Mouse (Mus musculus): ENCODE results near the gene Dnal1. TPM values are rescaled to one million over a fixed set of nuclear protein-coding genes. Genes with fewer than 3 reads are reported as not detected.

The Dnal1 gene
- polyA plus RNA-seq, 1 experiment from 2014 or later, result 3.1 TPM

- no peaks in the 10 kb centered on the region for H3K9me3 ChIP-seq (ENCODE audit: low read length)
- peaks cover 50% of the 10 kb centered on the region for H3K4me1 ChIP-seq (ENCODE audit: insufficient read depth, low read depth, low read length)
- peak overlapping the region; percentile 3; the same call in 1 of the 2 replicates for H3K9ac ChIP-seq (replicated peaks; ENCODE audit: low read depth)
- ATAC-seq, result no peak
- TF ChIP-seq EP300 (IDR thresholded peaks at IDR 0.05) (no peak), CTCF (IDR thresholded peaks at IDR 0.05) (no peak)
- H3K4me2 ChIP-seq (replicated peaks; ENCODE audit: low read depth, low read length), result peak overlapping the region; percentile 50; the same call in 1 of the 2 replicates
- no peak overlapping the region for H3K4me3 ChIP-seq (ENCODE audit: low read depth, low read length)
- WGBS, result 76% methylated on average over 13 of the region's 13 CpGs
- DNase-seq (ENCODE audit: low spot score), result no peak
- H3K36me3 ChIP-seq (ENCODE audit: insufficient read depth, low read length), result peaks cover 26% of the 10 kb centered on the region
- H3K27ac ChIP-seq (ENCODE audit: low read length), result peak overlapping the region; percentile 89
- H3K27me3 ChIP-seq (replicated peaks; ENCODE audit: insufficient read depth, low read length), result no peaks in the 10 kb centered on the region
Observed at GRCm38 (mm10) chr12:84173309-84173915, 59.2 kb downstream of the Dnal1 start.

- H3K27ac ChIP-seq (ENCODE audit: low read length), result peak overlapping the region; percentile 89
- DNase-seq (ENCODE audit: low spot score) (peak; percentile 79), ATAC-seq (peak; percentile 5)
- 31% methylated on average over 9 of the region's 9 CpGs for WGBS
- peaks cover 26% of the 10 kb centered on the region for H3K36me3 ChIP-seq (ENCODE audit: insufficient read depth, low read length)
- no peaks in the 10 kb centered on the region for H3K27me3 ChIP-seq (replicated peaks; ENCODE audit: insufficient read depth, low read length)
- H3K9ac ChIP-seq (replicated peaks; ENCODE audit: low read depth), result peak overlapping the region; percentile 3; the same call in 1 of the 2 replicates
- TF ChIP-seq EP300 (IDR thresholded peaks at IDR 0.05), result no peak
- TF ChIP-seq CTCF (IDR thresholded peaks at IDR 0.05), result no peak
- peak overlapping the region; percentile 50 for H3K4me2 ChIP-seq (replicated peaks; ENCODE audit: low read depth, low read length)
- H3K4me1 ChIP-seq (ENCODE audit: insufficient read depth, low read depth, low read length), result peaks cover 59% of the 10 kb centered on the region
- H3K9me3 ChIP-seq (ENCODE audit: low read length), result no peaks in the 10 kb centered on the region
- no peak overlapping the region; the same call in 1 of the 2 replicates for H3K4me3 ChIP-seq (ENCODE audit: low read depth, low read length)
Observed at GRCm38 (mm10) chr12:84174190-84174811, 60.1 kb downstream of the Dnal1 start.

DNA sequence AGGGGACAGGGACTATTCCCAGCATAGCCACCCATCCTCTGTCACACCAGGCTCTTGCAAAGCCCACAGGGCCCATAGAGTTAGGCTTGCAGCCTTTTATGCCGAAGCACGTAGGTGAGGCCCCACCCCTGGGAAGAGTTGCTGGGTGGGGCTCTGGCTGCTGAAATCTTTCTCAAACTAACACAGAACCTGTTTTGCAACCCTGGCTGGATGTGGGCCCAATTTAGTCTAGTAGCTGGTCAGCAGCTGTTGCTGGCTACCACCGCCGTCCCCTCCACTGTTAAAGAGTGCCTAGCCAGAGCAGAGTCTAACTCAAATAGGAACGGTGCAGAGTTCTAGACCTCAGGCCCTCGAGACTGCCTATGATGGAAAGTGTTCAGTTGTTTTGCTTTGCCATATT lies 60.7 kb downstream of the Dnal1 start:
- Histone ChIP-seq H3K27me3 (replicated peaks; ENCODE audit: insufficient read depth, low read length) (no peaks in the 10 kb centered on the region), H3K27ac (ENCODE audit: low read length) (peak overlapping the region; percentile 89), H3K9ac (replicated peaks; ENCODE audit: low read depth) (peak overlapping the region; percentile 3; the same call in 1 of the 2 replicates), H3K4me3 (ENCODE audit: low read depth, low read length) (no peak overlapping the region; the same call in 1 of the 2 replicates), H3K36me3 (ENCODE audit: insufficient read depth, low read length) (peaks cover 26% of the 10 kb centered on the region), H3K9me3 (ENCODE audit: low read length) (no peaks in the 10 kb centered on the region), H3K4me1 (ENCODE audit: insufficient read depth, low read depth, low read length) (peaks cover 64% of the 10 kb centered on the region), H3K4me2 (replicated peaks; ENCODE audit: low read depth, low read length) (peak overlapping the region; percentile 50)
- TF ChIP-seq EP300 (IDR thresholded peaks at IDR 0.05) (peak; percentile 71), CTCF (IDR thresholded peaks at IDR 0.05) (no peak)
- DNase-seq (ENCODE audit: low spot score) (peak; percentile 96), ATAC-seq (peak; percentile 72)
- WGBS, result 35% methylated on average over 6 of the region's 6 CpGs

GRCm38 (mm10) chr12:84175659-84176061 lies 61.5 kb downstream of the Dnal1 start:
- no peaks in the 10 kb centered on the region for H3K27me3 ChIP-seq (replicated peaks; ENCODE audit: insufficient read depth, low read length)
- peak overlapping the region; percentile 89 for H3K27ac ChIP-seq (ENCODE audit: low read length)
- WGBS, result under 1% methylated on average over 20 of the region's 20 CpGs
- peaks cover 26% of the 10 kb centered on the region for H3K36me3 ChIP-seq (ENCODE audit: insufficient read depth, low read length)
- H3K4me1 ChIP-seq (ENCODE audit: insufficient read depth, low read depth, low read length), result peaks cover 72% of the 10 kb centered on the region
- H3K4me3 ChIP-seq (ENCODE audit: low read depth, low read length), result peak overlapping the region; percentile 10
- no peak overlapping the region for H3K9ac ChIP-seq (replicated peaks; ENCODE audit: low read depth)
- no peaks in the 10 kb centered on the region for H3K9me3 ChIP-seq (ENCODE audit: low read length)
- peak overlapping the region; percentile 50 for H3K4me2 ChIP-seq (replicated peaks; ENCODE audit: low read depth, low read length)
- DNase-seq (ENCODE audit: low spot score) (peak; percentile 96), ATAC-seq (peak; percentile 84)
- peak; percentile 80 for TF ChIP-seq EP300 (IDR thresholded peaks at IDR 0.05)
- TF ChIP-seq CTCF (IDR thresholded peaks at IDR 0.05), result peak; percentile 46

- DNase-seq (ENCODE audit: low spot score) (peak; percentile 67), ATAC-seq (no peak)
- Histone ChIP-seq H3K27ac (ENCODE audit: low read length) (peak overlapping the region; percentile 89), H3K36me3 (ENCODE audit: insufficient read depth, low read length) (peaks cover 22% of the 10 kb centered on the region), H3K9me3 (ENCODE audit: low read length) (no peaks in the 10 kb centered on the region), H3K4me1 (ENCODE audit: insufficient read depth, low read depth, low read length) (peaks cover 78% of the 10 kb centered on the region), H3K4me3 (ENCODE audit: low read depth, low read length) (peak overlapping the region; percentile 10), H3K27me3 (replicated peaks; ENCODE audit: insufficient read depth, low read length) (no peaks in the 10 kb centered on the region), H3K9ac (replicated peaks; ENCODE audit: low read depth) (no peak overlapping the region), H3K4me2 (replicated peaks; ENCODE audit: low read depth, low read length) (peak overlapping the region; percentile 50)
- no peak for TF ChIP-seq CTCF (IDR thresholded peaks at IDR 0.05)
- no peak for TF ChIP-seq EP300 (IDR thresholded peaks at IDR 0.05)
- WGBS, result 9% methylated on average over 10 of the region's 13 CpGs
Observed at GRCm38 (mm10) chr12:84176126-84176769, 62.1 kb downstream of the Dnal1 start.
